Mouse (Mus musculus): ENCODE measurements around the gene Iqsec2. TPM values are rescaled to one million over a fixed set of nuclear protein-coding genes. Genes with fewer than 3 reads are reported as not detected.

The Iqsec2 gene
- total RNA-seq, 2 experiments from 2014 or later = 57.9 to 59.3 TPM

- DNase-seq = no peak
These were observed 35.9 kb downstream of the Iqsec2 start for GRCm38 (mm10) chrX:152179670-152180656.

- DNase-seq = no peak
These were observed 43.1 kb downstream of the Iqsec2 start for GRCm38 (mm10) chrX:152187151-152187550.

DNA sequence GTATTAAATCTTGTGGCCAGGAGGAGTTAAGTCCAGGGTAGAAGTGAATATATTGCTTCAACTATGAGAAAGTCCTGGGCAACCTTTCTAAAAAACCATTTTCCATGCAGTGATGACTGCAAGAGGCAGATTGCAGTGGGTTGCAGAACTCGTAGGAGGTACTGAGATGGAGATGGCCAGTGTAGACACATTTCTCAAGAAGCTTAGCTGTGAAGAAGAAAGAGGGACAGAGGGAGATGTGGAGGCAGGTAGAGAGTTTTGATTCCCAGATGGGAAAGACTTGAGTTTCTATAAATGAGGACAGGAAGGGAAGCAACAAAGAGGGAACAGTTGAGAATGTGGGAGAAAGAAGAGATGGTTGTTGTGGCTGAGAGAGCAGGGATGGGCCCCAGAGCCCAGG is 47.2 kb downstream of the Iqsec2 start:
- no peak for DNase-seq

- DNase-seq = no peak
These were observed 54.0 kb downstream of the Iqsec2 start for GRCm38 (mm10) chrX:152197814-152198648.

DNA sequence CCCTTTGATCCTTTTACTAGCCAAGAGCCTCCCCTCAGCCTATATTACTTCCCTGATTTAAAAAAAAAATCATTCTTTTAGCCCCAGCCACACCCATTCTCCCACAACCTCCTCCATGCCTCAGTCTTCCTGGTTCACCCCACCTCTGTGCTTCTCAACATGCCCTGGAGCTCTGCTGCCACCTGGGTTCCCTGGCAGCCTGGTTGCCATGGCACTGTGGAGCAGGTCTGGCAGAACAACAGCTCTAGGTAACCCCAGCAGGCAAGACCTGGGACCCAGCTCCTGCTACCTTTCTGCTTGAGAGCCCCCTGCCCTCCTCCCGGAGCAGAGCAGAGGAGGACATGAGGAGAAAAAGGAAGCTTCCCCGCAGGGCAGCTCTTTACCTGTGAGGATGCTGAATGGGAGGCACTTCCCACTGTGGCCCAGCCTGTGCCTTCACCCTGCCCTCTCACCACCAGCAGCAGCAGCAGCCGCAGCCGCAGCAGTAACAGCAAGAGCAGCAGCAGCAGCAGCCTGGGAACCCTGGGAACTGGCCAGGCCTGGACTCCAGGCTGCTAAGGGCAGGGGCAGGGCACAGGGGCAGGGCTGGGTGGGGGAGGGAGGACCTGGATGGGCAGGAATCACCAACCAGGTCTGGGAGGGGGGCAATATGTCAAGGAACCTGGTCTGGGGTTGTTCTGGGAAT is 57.8 kb downstream of the Iqsec2 start:
- no peak for DNase-seq

- no peak for DNase-seq
These were observed 58.5 kb downstream of the Iqsec2 start for GRCm38 (mm10) chrX:152202422-152203103.

GRCm38 (mm10) chrX:152203247-152203646 is 59.2 kb downstream of the Iqsec2 start:
- DNase-seq = no peak

DNA sequence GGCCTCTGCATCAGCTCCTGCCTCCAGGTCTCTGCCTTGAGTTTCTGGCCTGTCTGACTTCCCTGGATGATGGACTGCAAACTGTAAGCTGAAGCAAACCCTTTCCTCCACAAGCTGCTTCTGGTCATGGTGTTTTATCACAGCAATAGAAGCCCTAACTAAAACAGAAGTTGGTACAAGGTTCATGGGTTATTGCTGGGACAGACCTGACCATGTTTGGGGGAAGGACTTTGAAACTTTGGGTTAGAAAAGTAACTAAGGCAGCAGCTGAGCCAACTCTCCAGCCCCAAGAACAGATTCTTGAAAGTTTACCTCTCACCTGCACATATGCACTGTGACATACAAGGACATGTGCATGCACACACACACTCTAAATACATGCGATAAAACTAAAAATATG is 61.4 kb downstream of the Iqsec2 start:
- no peak for DNase-seq

GRCm38 (mm10) chrX:152214703-152215102 is 70.6 kb downstream of the Iqsec2 start:
- DNase-seq = no peak

DNA sequence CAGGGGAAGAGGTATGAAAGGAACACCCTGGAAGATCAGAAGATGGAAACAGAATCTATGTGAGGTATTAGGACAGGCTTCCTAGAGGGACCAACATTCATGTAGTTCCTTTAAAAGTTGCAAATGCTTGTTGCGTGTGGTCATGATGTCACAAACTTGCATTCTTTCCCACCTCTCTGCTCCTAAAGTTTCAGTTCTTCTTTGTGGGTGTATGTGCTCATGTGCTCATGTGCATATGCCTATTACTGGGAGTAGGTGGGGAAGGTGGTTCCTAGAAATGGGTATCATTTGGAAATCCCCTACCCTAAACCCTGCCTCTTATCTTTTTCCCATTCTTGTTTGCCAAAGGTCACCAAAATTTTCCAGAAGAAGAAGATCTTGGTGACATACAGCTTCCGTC is 74.5 kb downstream of the Iqsec2 start:
- DNase-seq = no peak

- no peak for DNase-seq
These were observed 77.7 kb downstream of the Iqsec2 start for GRCm38 (mm10) chrX:152221721-152222120.

- no peak for DNase-seq
These were observed 78.2 kb downstream of the Iqsec2 start for GRCm38 (mm10) chrX:152222226-152222625.

GRCm38 (mm10) chrX:152223313-152223712 is 79.2 kb downstream of the Iqsec2 start:
- no peak for DNase-seq

DNA sequence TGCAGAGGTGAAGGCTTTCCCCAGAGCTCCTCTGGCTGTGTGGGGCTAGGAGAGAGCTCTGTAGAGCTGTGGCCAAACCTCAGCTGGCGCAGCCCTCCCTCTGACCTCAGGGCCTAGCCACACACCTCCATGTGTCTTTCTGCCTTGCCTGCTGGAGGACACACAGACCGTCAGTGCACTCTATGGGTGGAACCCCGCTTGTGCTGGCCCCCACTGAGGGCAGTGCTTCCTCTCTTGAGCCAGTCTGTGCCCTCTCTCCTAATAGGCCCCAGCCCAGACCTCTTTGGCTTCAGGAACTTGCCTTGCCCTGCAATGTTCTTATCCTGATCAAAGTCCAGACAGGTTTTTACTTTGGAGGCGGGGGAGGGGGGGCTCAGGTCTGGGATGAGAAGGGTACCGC is 80.2 kb downstream of the Iqsec2 start:
- no peak for DNase-seq

DNA sequence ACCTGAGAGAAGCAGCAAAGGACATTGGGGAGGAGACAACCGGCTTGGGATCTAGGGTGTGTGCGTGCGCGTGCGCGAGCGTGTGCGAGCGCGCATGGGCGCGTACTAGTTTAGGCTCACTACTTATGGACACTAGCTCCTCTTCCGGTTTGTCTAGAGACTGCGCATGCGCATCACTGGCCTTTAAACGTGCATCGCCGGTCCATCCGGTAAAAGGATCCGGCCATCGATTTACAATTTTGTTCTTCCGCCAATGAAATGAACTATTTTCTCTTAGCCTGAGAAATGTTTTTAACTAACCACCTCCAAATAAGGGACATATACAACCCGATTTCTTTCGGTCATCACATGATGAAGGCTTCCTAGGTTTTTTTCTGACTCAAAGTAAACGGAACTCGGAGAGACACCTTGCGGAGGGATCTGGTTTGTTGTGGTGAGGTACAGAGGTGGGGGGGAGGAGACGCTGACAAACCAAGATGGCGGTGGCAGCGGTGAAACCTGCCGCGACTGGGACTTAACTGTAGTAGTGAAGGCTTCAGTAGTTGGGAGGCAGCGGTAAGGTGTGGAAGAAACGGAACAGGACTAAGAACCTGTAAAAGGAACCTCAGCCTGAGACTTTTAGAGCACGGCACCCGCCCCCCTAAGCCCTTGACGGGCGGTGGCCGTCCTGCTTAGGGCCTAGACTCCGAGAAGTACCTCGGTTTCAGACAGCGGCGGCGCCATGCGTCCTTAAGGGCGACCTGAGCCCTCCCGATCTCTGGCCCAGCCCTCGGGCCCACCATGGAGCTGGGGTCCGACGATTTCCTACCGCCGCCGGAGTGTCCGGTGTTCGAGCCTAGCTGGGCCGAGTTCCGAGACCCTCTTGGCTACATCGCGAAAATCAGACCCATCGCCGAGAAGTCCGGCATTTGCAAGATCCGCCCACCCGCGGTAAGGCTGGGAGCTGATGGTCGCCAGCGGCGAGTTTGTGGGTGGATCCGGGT is 89.0 kb downstream of the Iqsec2 start, which contains the start of gene Kdm5c:
Gene Kdm5c, plus strand, starts transcription at position 240 of the 983 bp plus-strand sequence.
- DNase-seq = peak; percentile 98

- DNase-seq = no peak
These were observed 90.1 kb downstream of the Iqsec2 start for GRCm38 (mm10) chrX:152234125-152234524.

DNA sequence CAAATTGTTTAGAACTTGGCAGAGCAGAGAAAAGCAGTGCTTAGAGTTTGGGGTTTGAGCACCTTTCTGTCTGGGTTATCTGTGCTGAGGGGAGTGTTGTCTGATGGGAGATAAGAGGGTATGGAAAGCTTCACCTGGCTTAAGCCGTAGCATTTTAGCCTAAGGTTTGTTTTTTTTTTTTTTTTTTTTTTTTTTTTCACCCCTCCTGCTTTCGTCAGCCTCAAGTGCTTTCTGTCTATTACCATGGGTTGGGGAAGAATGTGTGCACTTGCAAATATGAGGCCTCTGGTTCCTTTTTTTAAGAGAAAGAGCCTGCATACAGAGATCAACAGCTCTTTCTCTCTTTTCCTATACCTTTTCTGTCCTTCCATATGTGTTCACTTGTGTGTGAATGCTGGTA is 91.7 kb downstream of the Iqsec2 start:
- no peak for DNase-seq

DNA sequence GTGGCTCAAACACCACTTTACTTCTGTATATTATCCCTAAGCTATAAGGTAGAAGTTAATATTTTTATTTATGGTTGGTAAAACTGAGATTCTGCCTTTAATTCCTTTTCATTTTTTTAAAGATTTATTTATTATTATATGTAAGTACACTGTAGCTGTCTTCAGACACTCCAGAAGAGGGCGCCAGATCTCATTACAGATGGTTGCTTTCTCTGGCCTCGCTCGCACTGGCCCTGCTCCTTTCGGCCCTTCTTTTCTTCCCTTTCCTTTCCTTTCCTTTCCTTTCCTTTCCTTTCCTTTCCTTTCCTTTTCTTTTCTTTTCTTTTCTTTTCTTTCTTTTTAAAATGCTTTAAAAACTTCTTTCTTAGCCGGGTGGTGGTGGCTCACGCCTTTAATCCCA is 99.1 kb downstream of the Iqsec2 start:
- peak; percentile 22 for DNase-seq

DNA sequence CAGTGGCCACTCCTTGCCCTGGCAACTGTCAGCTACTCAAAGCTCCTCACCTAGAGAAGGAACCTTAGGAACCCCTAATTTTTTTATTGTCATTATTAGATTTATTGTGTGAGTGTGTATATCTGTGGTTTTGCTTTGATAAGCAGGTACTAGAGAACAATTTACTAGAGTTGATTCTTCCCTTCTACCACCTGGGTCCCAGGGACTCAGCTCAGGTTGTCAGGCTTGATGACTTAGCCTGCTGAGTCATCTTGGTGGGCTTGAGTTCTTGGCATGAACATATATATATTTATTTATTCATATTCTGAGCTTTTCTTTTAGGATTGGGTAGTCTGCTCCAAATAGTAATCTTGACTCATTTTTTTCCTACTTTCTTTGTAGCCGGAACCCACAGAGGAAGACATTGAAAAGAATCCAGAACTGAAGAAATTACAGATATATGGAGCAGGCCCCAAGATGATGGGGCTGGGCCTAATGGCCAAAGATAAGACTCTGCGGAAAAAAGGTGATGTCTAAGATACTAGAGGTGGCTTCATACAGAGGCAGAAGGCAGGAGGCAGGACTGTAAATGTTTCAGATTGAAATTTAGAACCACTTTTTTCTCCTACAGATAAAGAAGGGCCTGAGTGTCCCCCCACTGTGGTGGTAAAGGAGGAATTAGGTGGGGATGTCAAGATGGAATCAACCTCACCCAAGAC is 100.6 kb downstream of the Iqsec2 start:
- DNase-seq = no peak

DNA sequence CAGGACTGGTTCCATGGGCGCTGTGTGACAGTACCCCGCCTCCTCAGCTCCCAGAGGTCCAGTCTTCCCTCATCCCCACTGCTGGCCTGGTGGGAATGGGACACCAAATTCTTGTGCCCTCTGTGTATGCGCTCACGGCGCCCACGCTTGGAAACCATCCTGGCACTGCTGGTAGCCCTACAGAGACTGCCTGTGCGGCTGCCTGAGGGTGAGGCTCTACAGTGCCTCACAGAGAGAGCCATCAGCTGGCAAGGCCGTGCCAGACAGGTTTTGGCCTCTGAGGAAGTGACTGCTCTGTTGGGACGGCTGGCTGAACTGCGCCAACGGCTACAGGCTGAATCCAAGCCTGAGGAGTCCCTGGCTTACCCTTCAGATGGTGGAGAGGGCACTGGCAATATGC is 127.1 kb downstream of the Iqsec2 start:
- no peak for DNase-seq

Measured in heart, postnatal 4 days (tissue).